Mouse (Mus musculus) hindlimb bud, embryonic 11.5 days (tissue): Measurements from ENCODE around the gene Ints13.

ENCODE experiments used
- DNase-seq: peaks from one replicate; pipeline ENCODE4 v3.0.0-alpha.2; 2012; ENCODE audit warnings: low read depth, low spot score; ENCODE audit errors: extremely low spot score

Ints13 gene

GRCm38 (mm10) chr6:146540386-146540785, 37.2 kb downstream of the Ints13 start:
- DNase-seq: no peak

- DNase-seq: no peak
These were observed 39.0 kb downstream of the Ints13 start for GRCm38 (mm10) chr6:146538661-146539060.

- no peak for DNase-seq
These were observed 39.6 kb downstream of the Ints13 start for GRCm38 (mm10) chr6:146538071-146538470.

GRCm38 (mm10) chr6:146537111-146537510, 40.5 kb downstream of the Ints13 start:
- DNase-seq: no peak

- DNase-seq: no peak
These were observed 42.1 kb downstream of the Ints13 start for GRCm38 (mm10) chr6:146535501-146535900.

GRCm38 (mm10) chr6:146533146-146533545, 44.5 kb downstream of the Ints13 start:
- no peak for DNase-seq

GRCm38 (mm10) chr6:146530769-146531168, 46.9 kb downstream of the Ints13 start:
- peak; percentile 46 for DNase-seq

GRCm38 (mm10) chr6:146530363-146530762, 47.3 kb downstream of the Ints13 start:
- DNase-seq: no peak

- no peak for DNase-seq
These were observed 50.1 kb downstream of the Ints13 start for GRCm38 (mm10) chr6:146527537-146527936.

GRCm38 (mm10) chr6:146525500-146525899, 52.1 kb downstream of the Ints13 start:
- DNase-seq: no peak

- no peak for DNase-seq
These were observed 56.0 kb downstream of the Ints13 start for GRCm38 (mm10) chr6:146521456-146522245.

GRCm38 (mm10) chr6:146519019-146519418, 58.6 kb downstream of the Ints13 start:
- no peak for DNase-seq

- no peak for DNase-seq
These were observed 61.7 kb downstream of the Ints13 start for GRCm38 (mm10) chr6:146515936-146516335.

- no peak for DNase-seq
These were observed 63.1 kb downstream of the Ints13 start for GRCm38 (mm10) chr6:146514531-146514948.

GRCm38 (mm10) chr6:146513899-146514298, 63.7 kb downstream of the Ints13 start:
- DNase-seq: no peak

GRCm38 (mm10) chr6:146513384-146513783, 64.3 kb downstream of the Ints13 start:
- no peak for DNase-seq

- DNase-seq: no peak
These were observed 66.1 kb downstream of the Ints13 start for GRCm38 (mm10) chr6:146511511-146511910.

- DNase-seq: no peak
These were observed 67.7 kb downstream of the Ints13 start for GRCm38 (mm10) chr6:146509891-146510290.

- DNase-seq: no peak
These were observed 73.2 kb downstream of the Ints13 start for GRCm38 (mm10) chr6:146504459-146504858.

GRCm38 (mm10) chr6:146502856-146503255, 74.8 kb downstream of the Ints13 start:
- no peak for DNase-seq

- DNase-seq: no peak
These were observed 75.5 kb downstream of the Ints13 start, which contains the start of gene Itpr2 for GRCm38 (mm10) chr6:146501866-146502804. Gene Itpr2, minus strand, starts transcription at chr6:146502223.
